14 mouse cellular contexts compared by ENCODE assay signal in the genomic region with DNA sequence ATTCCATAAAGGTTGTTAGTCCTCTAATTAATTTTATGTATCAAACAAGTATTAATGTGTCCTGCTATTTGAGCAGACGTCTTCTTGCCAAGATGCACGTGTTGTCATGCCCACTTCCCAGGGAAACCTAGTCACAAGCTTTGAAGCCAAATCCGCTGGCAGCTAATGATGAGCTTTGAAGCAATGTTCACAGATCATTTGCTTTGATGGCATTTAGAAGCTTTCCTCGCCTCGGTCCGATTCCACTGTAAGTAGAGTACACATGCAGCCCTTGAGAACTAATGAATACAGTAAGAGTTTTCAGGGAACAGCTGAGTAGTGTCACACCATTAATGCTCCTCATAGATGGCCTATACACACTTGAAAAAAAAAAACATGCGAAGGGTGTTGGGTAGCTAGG.
"Had no signal": no experiment of that assay in that cellular context is flagged by ENCODE, and none has a peak within 500 bp of the region (broad histone marks: within the 10 kb centered on the region; RNA-seq: fewer than 3 reads in every experiment).

No protein-coding gene starts in this region.

- H3K4me2 ChIP-seq: limb, embryonic 13.5 days; midbrain, embryonic 13.5 days; neural tube, embryonic 12.5 days had no signal

- H3K27me3 ChIP-seq: limb, embryonic 13.5 days; midbrain, embryonic 13.5 days; neural tube, embryonic 12.5 days had no signal

- H3K4me3 ChIP-seq: limb, embryonic 13.5 days; midbrain, embryonic 13.5 days; myocyte; neural tube, embryonic 12.5 days had no signal

- H3K9ac ChIP-seq: limb, embryonic 13.5 days; liver, embryonic 14.5 days; midbrain, embryonic 13.5 days; neural tube, embryonic 12.5 days had no signal

- H3K9me3 ChIP-seq: limb, embryonic 13.5 days; midbrain, embryonic 13.5 days; neural tube, embryonic 12.5 days had no signal

- H3K27ac ChIP-seq: limb, embryonic 13.5 days; liver, embryonic 14.5 days; midbrain, embryonic 13.5 days; neural tube, embryonic 12.5 days had no signal

- ATAC-seq: midbrain, embryonic 13.5 days had no signal

- H3K4me1 ChIP-seq: limb, embryonic 13.5 days; midbrain, embryonic 13.5 days; neural tube, embryonic 12.5 days had no signal

- H3K36me3 ChIP-seq: limb, embryonic 13.5 days; midbrain, embryonic 13.5 days; neural tube, embryonic 12.5 days had no signal

- DNase-seq: kidney, adult 18-20 months; kidney, postnatal 14 days; left cerebral cortex, postnatal 4 days; lung, adult 18-20 months; retina, postnatal 1 day; right cerebral cortex, postnatal 4 days; spleen, adult 18-20 months; thymus, adult 18-20 months; thymus, postnatal 14 days had no signal
